Mouse (Mus musculus): Measurements from ENCODE around the gene Phlda1. TPM values are rescaled to one million over a fixed set of nuclear protein-coding genes. Genes with fewer than 3 reads are reported as not detected.

Gene Phlda1
- 29.1 and 29.6 TPM in 2 replicates for polyA plus RNA-seq (2014; fragmentation: Nextera tagmentation; extraction: Ambion mirVana)

DNA sequence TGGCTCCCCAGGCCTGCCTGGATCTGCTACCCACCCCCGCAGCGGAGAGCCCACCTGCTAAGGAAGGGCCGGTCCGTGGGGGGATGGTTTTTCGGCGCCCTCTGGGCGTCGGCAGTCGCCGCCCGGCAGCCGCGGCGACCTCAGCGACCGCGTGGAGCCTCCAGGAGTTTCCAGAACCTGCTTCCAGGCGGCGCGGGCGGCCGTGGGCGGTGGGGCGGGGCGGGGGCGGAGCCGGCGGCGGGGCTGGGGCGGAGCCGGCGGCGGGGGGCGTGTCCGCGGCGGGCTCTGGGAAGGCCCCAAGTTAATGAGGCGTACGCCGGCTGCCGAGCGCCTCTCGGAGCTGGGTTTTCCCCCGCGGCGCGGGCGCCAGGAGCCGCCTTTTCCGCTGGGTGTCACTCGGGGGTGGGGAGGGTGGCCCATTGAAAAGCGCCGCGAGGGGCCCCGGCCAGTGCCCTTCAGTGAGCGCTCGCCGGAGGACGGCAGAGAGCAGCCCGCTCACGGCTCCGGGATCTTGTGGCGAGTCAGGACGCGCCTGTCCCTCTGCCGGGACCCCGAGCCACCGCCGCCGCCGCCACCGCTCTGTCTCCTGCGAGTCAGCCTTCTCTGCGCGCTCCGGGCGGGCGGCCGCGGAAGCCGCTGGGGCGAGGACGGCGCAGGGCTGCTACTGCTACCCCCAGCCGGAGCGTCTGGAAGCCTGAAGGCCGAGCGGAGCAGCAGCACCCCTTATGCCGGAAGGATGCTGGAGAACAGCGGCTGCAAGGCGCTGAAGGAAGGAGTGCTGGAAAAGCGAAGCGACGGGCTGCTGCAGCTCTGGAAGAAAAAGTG, at the start of gene Phlda1:
Phlda1 (plus strand) TSS at position 186 of the 825 bp plus-strand sequence.
- ATAC-seq (ENCODE audit: insufficient number of reproducible peaks, low FRiP score, low TSS enrichment, low read depth) = peak; percentile 88
- peak within 1 kb of the TSS; percentile 77 for H3K4me2 ChIP-seq (ENCODE audit: low read depth, severe bottlenecking)
- no peaks in the 10 kb centered on the region for H3K36me3 ChIP-seq (ENCODE audit: control insufficient read depth, insufficient read depth, low read length)
- peak within 1 kb of the TSS; percentile 93 for H3K9ac ChIP-seq (ENCODE audit: low read length)
- H3K27me3 ChIP-seq (ENCODE audit: control insufficient read depth, insufficient read depth, low read length) = no peaks in the 10 kb centered on the region
- under 1% methylated on average over 65 of the region's 94 CpGs for WGBS
- DNase-seq (ENCODE audit: low spot score) = peak; percentile 92
- H3K4me1 ChIP-seq (ENCODE audit: control insufficient read depth, insufficient read depth, low read length) = peaks cover 18% of the 10 kb centered on the region
- peak within 1 kb of the TSS; percentile 94 for H3K27ac ChIP-seq (replicated peaks; ENCODE audit: low read depth, low read length)
- H3K9me3 ChIP-seq (ENCODE audit: control insufficient read depth, low read length) = no peaks in the 10 kb centered on the region
- peak within 1 kb of the TSS; percentile 88 for H3K4me3 ChIP-seq (ENCODE audit: low read depth, low read length)

DNA sequence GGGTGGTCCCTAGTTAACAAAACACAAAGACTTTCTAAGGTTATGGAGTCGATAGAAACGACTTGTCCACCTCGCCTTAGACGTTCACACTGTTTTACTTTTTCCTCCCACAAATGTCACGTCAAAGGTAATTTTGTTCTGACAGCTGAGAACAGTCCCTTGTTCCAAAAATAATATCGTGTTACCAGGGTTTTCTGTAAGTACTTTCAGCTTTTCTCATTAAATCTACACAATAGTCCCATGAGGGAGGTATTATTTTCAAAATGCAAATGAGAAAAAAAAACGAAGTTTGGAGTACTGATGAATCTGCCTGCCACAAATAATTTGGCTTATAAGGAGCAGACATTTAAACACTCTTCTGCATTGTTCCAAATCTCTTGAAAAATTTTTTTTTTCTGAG, 48.0 kb upstream of the Phlda1 start:
- no peak for DNase-seq (ENCODE audit: low spot score)
- Histone ChIP-seq H3K4me2 (ENCODE audit: low read depth, severe bottlenecking) (no peak overlapping the region), H3K9ac (ENCODE audit: low read length) (no peak overlapping the region), H3K36me3 (ENCODE audit: control insufficient read depth, insufficient read depth, low read length) (no peaks in the 10 kb centered on the region), H3K4me1 (ENCODE audit: control insufficient read depth, insufficient read depth, low read length) (no peaks in the 10 kb centered on the region), H3K9me3 (ENCODE audit: control insufficient read depth, low read length) (no peaks in the 10 kb centered on the region), H3K27me3 (ENCODE audit: control insufficient read depth, insufficient read depth, low read length) (no peaks in the 10 kb centered on the region), H3K27ac (replicated peaks; ENCODE audit: low read depth, low read length) (no peak overlapping the region), H3K4me3 (ENCODE audit: low read depth, low read length) (no peak overlapping the region)
- no peak for ATAC-seq (ENCODE audit: insufficient number of reproducible peaks, low FRiP score, low TSS enrichment, low read depth)
- WGBS = 70% methylated on average over 7 of the region's 7 CpGs

- 81% methylated on average over 9 of the region's 9 CpGs for WGBS
- no peaks in the 10 kb centered on the region for H3K36me3 ChIP-seq (ENCODE audit: control insufficient read depth, insufficient read depth, low read length)
Observed at GRCm38 (mm10) chr10:111459040-111459439, 47.0 kb upstream of the Phlda1 start.

DNA sequence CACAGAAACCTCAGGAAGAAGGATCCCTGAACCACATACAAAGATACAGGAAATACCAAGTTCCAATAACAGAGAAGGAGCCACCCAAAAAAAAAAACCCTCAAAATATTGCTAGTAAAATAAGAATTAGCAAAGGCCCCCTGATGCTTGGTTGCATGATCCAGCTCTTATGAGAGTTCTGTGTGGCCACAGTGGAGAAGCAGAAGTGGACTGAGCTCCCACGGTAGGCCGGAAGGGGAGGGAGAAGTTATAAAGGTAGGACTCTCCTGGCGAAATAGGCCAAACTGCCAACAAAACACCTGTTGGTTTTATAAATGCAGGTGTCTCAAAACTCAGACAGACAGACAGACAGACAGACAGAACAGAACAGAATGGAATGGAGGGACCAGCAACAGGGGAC, 46.2 kb upstream of the Phlda1 start:
- Histone ChIP-seq H3K27ac (replicated peaks; ENCODE audit: low read depth, low read length) (no peak overlapping the region), H3K36me3 (ENCODE audit: control insufficient read depth, insufficient read depth, low read length) (no peaks in the 10 kb centered on the region), H3K27me3 (ENCODE audit: control insufficient read depth, insufficient read depth, low read length) (no peaks in the 10 kb centered on the region), H3K4me3 (ENCODE audit: low read depth, low read length) (no peak overlapping the region), H3K9me3 (ENCODE audit: control insufficient read depth, low read length) (no peaks in the 10 kb centered on the region), H3K9ac (ENCODE audit: low read length) (no peak overlapping the region), H3K4me1 (ENCODE audit: control insufficient read depth, insufficient read depth, low read length) (no peaks in the 10 kb centered on the region), H3K4me2 (ENCODE audit: low read depth, severe bottlenecking) (no peak overlapping the region)
- DNase-seq (ENCODE audit: low spot score) = no peak
- no peak for ATAC-seq (ENCODE audit: insufficient number of reproducible peaks, low FRiP score, low TSS enrichment, low read depth)
- WGBS = 88% methylated on average over 3 of the region's 3 CpGs

More at GRCm38 (mm10) chr10:111459040-111459439, 47.0 kb upstream of the Phlda1 start:
- Histone ChIP-seq H3K27ac (replicated peaks; ENCODE audit: low read depth, low read length) (no peak overlapping the region), H3K27me3 (ENCODE audit: control insufficient read depth, insufficient read depth, low read length) (no peaks in the 10 kb centered on the region), H3K4me3 (ENCODE audit: low read depth, low read length) (no peak overlapping the region), H3K9me3 (ENCODE audit: control insufficient read depth, low read length) (no peaks in the 10 kb centered on the region), H3K4me2 (ENCODE audit: low read depth, severe bottlenecking) (no peak overlapping the region), H3K9ac (ENCODE audit: low read length) (no peak overlapping the region), H3K4me1 (ENCODE audit: control insufficient read depth, insufficient read depth, low read length) (no peaks in the 10 kb centered on the region)
- ATAC-seq (ENCODE audit: insufficient number of reproducible peaks, low FRiP score, low TSS enrichment, low read depth) (no peak), DNase-seq (ENCODE audit: low spot score) (no peak)

DNA sequence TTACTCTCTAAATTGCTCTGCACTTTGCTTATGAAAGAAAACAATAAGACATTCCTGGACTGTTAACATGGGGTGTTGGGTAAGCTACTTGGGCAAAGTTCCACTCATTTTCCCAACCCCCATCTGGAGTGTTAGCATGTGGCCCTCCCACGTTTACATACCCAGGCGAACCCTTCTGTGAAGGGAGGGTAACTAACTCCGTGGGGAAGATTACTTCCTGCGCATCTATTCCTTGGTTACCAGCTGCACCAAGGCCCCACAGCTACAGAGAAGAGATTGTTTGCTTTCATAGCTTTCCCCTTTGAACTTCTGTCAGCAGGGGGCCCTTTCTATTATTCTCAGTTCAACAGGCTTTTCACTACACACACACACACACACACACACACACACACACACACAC, 45.7 kb upstream of the Phlda1 start:
- ATAC-seq (ENCODE audit: insufficient number of reproducible peaks, low FRiP score, low TSS enrichment, low read depth) = no peak
- Histone ChIP-seq H3K27me3 (ENCODE audit: control insufficient read depth, insufficient read depth, low read length) (no peaks in the 10 kb centered on the region), H3K9ac (ENCODE audit: low read length) (no peak overlapping the region), H3K9me3 (ENCODE audit: control insufficient read depth, low read length) (no peaks in the 10 kb centered on the region), H3K4me1 (ENCODE audit: control insufficient read depth, insufficient read depth, low read length) (no peaks in the 10 kb centered on the region), H3K36me3 (ENCODE audit: control insufficient read depth, insufficient read depth, low read length) (no peaks in the 10 kb centered on the region), H3K27ac (replicated peaks; ENCODE audit: low read depth, low read length) (no peak overlapping the region), H3K4me2 (ENCODE audit: low read depth, severe bottlenecking) (no peak overlapping the region), H3K4me3 (ENCODE audit: low read depth, low read length) (no peak overlapping the region)
- WGBS = 35% methylated on average over 4 of the region's 4 CpGs
- DNase-seq (ENCODE audit: low spot score) = no peak

- Histone ChIP-seq H3K4me3 (ENCODE audit: low read depth, low read length) (no peak overlapping the region), H3K4me2 (ENCODE audit: low read depth, severe bottlenecking) (no peak overlapping the region), H3K9ac (ENCODE audit: low read length) (no peak overlapping the region), H3K27ac (replicated peaks; ENCODE audit: low read depth, low read length) (no peak overlapping the region), H3K4me1 (ENCODE audit: control insufficient read depth, insufficient read depth, low read length) (no peaks in the 10 kb centered on the region), H3K36me3 (ENCODE audit: control insufficient read depth, insufficient read depth, low read length) (no peaks in the 10 kb centered on the region), H3K9me3 (ENCODE audit: control insufficient read depth, low read length) (no peaks in the 10 kb centered on the region), H3K27me3 (ENCODE audit: control insufficient read depth, insufficient read depth, low read length) (no peaks in the 10 kb centered on the region)
- no peak for DNase-seq (ENCODE audit: low spot score)
- ATAC-seq (ENCODE audit: insufficient number of reproducible peaks, low FRiP score, low TSS enrichment, low read depth) = no peak
- 78% methylated on average over 1 of the region's 1 CpGs for WGBS
Observed at GRCm38 (mm10) chr10:111464833-111465232, 41.3 kb upstream of the Phlda1 start.

- no peaks in the 10 kb centered on the region for H3K9me3 ChIP-seq (ENCODE audit: control insufficient read depth, low read length)
- H3K4me1 ChIP-seq (ENCODE audit: control insufficient read depth, insufficient read depth, low read length) = no peaks in the 10 kb centered on the region
- DNase-seq (ENCODE audit: low spot score) = no peak
- no peak overlapping the region for H3K4me2 ChIP-seq (ENCODE audit: low read depth, severe bottlenecking)
- no peak overlapping the region for H3K27ac ChIP-seq (replicated peaks; ENCODE audit: low read depth, low read length)
- 46% methylated on average over 2 of the region's 2 CpGs for WGBS
- ATAC-seq (ENCODE audit: insufficient number of reproducible peaks, low FRiP score, low TSS enrichment, low read depth) = no peak
- no peak overlapping the region for H3K9ac ChIP-seq (ENCODE audit: low read length)
- H3K4me3 ChIP-seq (ENCODE audit: low read depth, low read length) = no peak overlapping the region
- no peaks in the 10 kb centered on the region for H3K27me3 ChIP-seq (ENCODE audit: control insufficient read depth, insufficient read depth, low read length)
- H3K36me3 ChIP-seq (ENCODE audit: control insufficient read depth, insufficient read depth, low read length) = no peaks in the 10 kb centered on the region
Observed at GRCm38 (mm10) chr10:111465409-111465808, 40.7 kb upstream of the Phlda1 start.

- ATAC-seq (ENCODE audit: insufficient number of reproducible peaks, low FRiP score, low TSS enrichment, low read depth) (no peak), DNase-seq (ENCODE audit: low spot score) (no peak)
- Histone ChIP-seq H3K4me1 (ENCODE audit: control insufficient read depth, insufficient read depth, low read length) (no peaks in the 10 kb centered on the region), H3K9me3 (ENCODE audit: control insufficient read depth, low read length) (no peaks in the 10 kb centered on the region), H3K27me3 (ENCODE audit: control insufficient read depth, insufficient read depth, low read length) (no peaks in the 10 kb centered on the region), H3K9ac (ENCODE audit: low read length) (no peak overlapping the region), H3K27ac (replicated peaks; ENCODE audit: low read depth, low read length) (no peak overlapping the region), H3K4me2 (ENCODE audit: low read depth, severe bottlenecking) (no peak overlapping the region), H3K36me3 (ENCODE audit: control insufficient read depth, insufficient read depth, low read length) (no peaks in the 10 kb centered on the region), H3K4me3 (ENCODE audit: low read depth, low read length) (no peak overlapping the region)
- WGBS = 92% methylated on average over 9 of the region's 9 CpGs
Observed at GRCm38 (mm10) chr10:111471166-111471565, 34.9 kb upstream of the Phlda1 start.
